Mouse (Mus musculus) heart, embryonic 13.5 days (tissue): ENCODE data around the gene Vcp. TPM values are rescaled to one million over a fixed set of nuclear protein-coding genes. Genes with fewer than 3 reads are reported as not detected.

ENCODE experiments used
- ATAC-seq: fragments of 200-750 bp; cut with Nextera tagmentation; 2 replicates; pipeline ENCODE4 v1.8.0; 2017; ENCODE audit warnings: moderate TSS enrichment; ENCODE audit not compliant: insufficient number of reproducible peaks, low FRiP score, low TSS enrichment; ENCODE audit errors: extremely low read depth
- H3K27ac ChIP-seq: fragments of 300-500 bp; sonication (generic); replicated peaks from 2 replicates; pipeline ENCODE4 v1.5.1; 2015; ENCODE audit warnings: moderate library complexity, mild to moderate bottlenecking, inconsistent platforms
- H3K27me3 ChIP-seq: fragments of 300-500 bp; sonication (generic); replicated peaks from 2 replicates; pipeline ENCODE4 v1.6.1; 2015; ENCODE audit warnings: mild to moderate bottlenecking, inconsistent platforms
- H3K36me3 ChIP-seq: fragments of 300-500 bp; sonication (generic); 2 replicates; pipeline ENCODE4 v1.6.1; 2015; ENCODE audit warnings: mild to moderate bottlenecking, inconsistent platforms
- H3K4me1 ChIP-seq: fragments of 300-500 bp; sonication (generic); 2 replicates; pipeline ENCODE4 v1.6.1; 2015; ENCODE audit warnings: inconsistent platforms
- H3K4me2 ChIP-seq: fragments of 300-500 bp; sonication (generic); 2 replicates; pipeline ENCODE4 v1.6.1; 2015; ENCODE audit warnings: inconsistent platforms, mild to moderate bottlenecking, moderate library complexity
- H3K4me3 ChIP-seq: fragments of 300-500 bp; sonication (generic); 2 replicates; pipeline ENCODE4 v1.5.1; 2015; ENCODE audit warnings: moderate library complexity, mild to moderate bottlenecking, inconsistent platforms
- H3K9ac ChIP-seq: fragments of 300-500 bp; sonication (generic); 2 replicates; pipeline ENCODE4 v1.6.1; 2015; ENCODE audit warnings: inconsistent platforms, mild to moderate bottlenecking, moderate library complexity
- H3K9me3 ChIP-seq: fragments of 300-500 bp; sonication (generic); 2 replicates; pipeline ENCODE4 v1.6.1; 2016; ENCODE audit warnings: inconsistent platforms
- WGBS: fragments of 180-500 bp; shearing (Covaris S2); methylation state at CpG from one replicate; pipeline ENCODE4 v1.1.7; 2015; ENCODE audit warnings: mixed read lengths; 5-methylcytosine and 5-hydroxymethylcytosine counted together
- polyA plus RNA-seq: library from polyadenylated mRNA; unstranded; fragments of >200 nt; fragmentation: Nextera tagmentation; extraction: Ambion mirVana; gene quantifications from 2 replicates; pipeline ENCODE4 v1.2.1, GENCODE M21; 2015

Vcp gene
- polyA plus RNA-seq, 1 experiment from 2014 or later = 459 TPM

DNA sequence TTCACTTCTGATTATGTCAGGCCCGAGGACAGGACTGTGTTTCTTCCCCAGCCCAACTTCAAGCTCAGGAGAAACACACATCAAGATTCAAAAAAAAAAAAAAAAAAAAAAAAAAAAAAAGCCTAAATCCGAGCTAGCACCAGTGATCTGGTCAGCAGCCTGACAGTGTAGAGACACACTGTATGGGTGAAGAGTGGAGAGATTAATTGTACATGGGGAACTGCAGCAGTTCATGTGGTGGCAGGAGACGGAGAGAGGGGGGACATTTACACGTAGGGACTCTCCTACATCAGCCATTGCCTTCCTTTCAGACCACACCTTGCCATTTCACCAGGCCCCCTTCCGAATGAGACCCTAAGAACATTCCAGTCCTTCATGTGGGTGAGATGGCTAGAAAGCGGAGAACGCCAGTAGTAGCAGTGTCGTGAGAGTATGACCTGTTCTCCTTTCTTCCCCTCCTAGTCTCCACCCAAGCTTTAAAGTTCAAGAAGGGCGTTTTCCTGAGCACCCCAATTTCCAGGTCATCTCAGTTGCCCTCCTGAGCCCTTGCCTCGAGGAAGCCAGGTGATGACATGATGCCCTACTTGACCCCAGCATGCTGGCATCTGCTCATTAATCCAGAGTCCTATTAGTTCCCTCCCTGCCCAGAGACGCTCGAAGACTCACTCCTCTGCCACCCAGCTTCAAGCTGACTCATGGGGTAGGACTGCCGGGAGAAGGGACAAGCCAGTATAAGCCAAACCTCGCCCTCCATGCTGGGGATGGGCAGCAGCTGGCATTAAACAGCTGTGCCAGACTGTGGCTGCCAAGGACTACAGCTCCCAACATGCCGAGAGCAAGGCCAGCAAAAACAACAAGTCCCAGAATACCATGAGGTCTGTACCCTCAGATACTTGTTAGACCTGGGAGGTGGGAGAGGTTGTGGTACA, 38.5 kb upstream of the Vcp start:
- Histone ChIP-seq H3K27ac (peak overlapping the region; percentile 89), H3K4me1 (peaks cover 44% of the 10 kb centered on the region), H3K9ac (peak overlapping the region; percentile 94), H3K36me3 (peaks cover 32% of the 10 kb centered on the region), H3K9me3 (no peaks in the 10 kb centered on the region), H3K27me3 (no peaks in the 10 kb centered on the region), H3K4me2 (peak overlapping the region; percentile 90), H3K4me3 (peak overlapping the region; percentile 86)
- WGBS = 41% methylated on average over 15 of the region's 15 CpGs
- ATAC-seq = no peak

DNA sequence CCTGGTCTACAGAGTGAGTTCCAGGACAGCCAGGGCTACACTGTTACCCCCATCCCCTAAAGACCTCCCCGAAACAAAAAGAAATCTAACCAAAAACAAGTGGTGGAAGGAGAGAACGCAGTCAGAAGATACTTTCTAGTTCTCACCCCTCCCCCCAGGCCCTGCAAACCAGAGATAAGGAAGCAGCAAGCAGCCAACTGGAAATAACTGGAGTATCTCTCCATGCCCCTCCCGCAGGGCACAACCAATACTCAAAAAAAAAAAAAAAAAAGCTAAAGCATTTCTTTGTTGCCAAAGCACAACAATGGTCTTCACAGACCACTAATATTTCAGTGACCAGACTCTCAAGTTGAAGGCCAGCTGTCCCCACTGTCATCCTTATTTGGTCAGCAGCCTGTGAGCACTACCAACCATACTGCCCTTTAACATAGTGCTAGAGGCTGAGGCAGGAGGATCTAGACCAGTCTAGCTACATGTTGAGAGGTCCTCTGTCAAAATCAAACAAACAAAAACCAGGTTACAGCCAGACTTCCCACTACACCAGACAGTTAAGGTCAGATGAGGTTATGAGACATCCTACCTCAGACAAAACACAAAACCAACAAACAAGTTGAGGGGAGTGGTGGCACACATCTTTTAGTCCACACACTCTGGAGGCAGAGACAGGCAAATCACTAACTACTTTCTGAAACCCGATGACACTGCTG, 37.7 kb upstream of the Vcp start:
- Histone ChIP-seq H3K4me2 (peak overlapping the region; percentile 90), H3K4me1 (peaks cover 36% of the 10 kb centered on the region), H3K9me3 (no peaks in the 10 kb centered on the region), H3K27me3 (no peaks in the 10 kb centered on the region), H3K4me3 (peak overlapping the region; percentile 86), H3K9ac (peak overlapping the region; percentile 94), H3K36me3 (peaks cover 40% of the 10 kb centered on the region), H3K27ac (peak overlapping the region; percentile 89)
- 26% methylated on average over 4 of the region's 4 CpGs for WGBS
- no peak for ATAC-seq

DNA sequence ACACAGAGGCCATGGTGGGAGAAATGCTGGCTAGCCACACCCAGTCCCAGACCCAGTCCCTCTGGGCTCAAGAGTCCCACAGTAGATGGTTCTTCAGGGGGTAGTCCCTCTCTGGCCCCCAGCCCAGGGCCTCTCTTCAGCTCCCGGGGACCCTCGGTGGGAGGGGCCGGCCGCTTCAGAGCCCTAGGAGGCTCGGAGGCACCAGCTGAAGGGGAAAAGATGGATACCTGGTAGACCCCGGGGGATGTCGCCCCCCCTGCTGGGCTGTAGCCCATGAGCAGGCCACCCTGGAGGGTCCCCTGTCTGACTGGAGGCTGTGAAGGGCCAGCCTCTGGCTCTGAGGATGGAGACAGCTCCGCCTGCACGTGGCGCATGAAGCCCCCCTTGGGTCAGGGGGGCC, 36.0 kb upstream of the Vcp start:
- Histone ChIP-seq H3K9ac (peak overlapping the region; percentile 34; the same call in 1 of the 2 replicates), H3K4me2 (peak overlapping the region; percentile 90), H3K27me3 (no peaks in the 10 kb centered on the region), H3K27ac (no peak overlapping the region), H3K9me3 (no peaks in the 10 kb centered on the region), H3K4me1 (peaks cover 40% of the 10 kb centered on the region), H3K4me3 (peak overlapping the region; percentile 86), H3K36me3 (peaks cover 45% of the 10 kb centered on the region)
- 85% methylated on average over 10 of the region's 10 CpGs for WGBS
- ATAC-seq = no peak

DNA sequence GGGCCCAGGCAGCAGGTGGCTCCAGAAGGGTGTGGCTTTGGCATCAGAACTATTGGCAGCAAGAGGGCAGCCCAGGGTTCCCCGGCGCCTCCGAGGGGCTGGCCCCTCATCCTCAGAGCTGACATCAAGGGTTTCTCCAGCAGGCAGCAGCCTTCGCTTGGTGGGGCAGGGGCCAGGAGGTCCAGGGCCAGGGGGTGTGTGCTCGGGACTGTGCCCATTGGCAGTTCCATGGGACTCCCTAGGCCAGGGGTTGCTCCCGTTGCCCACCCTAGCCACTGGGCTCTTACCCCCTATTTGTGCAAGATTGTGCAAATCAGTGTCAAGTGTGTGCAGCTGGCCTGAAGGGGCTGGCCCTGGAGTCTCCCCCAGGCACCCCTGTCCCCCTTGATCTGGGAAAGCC, 35.5 kb upstream of the Vcp start:
- WGBS = 87% methylated on average over 6 of the region's 6 CpGs
- H3K4me1 ChIP-seq = peaks cover 36% of the 10 kb centered on the region
- no peaks in the 10 kb centered on the region for H3K9me3 ChIP-seq
- no peak for ATAC-seq
- no peak overlapping the region for H3K27ac ChIP-seq
- 0 out of 2 replicates have a peak overlapping the region, but pooled peaks have one; percentile 86 for H3K4me3 ChIP-seq
- no peak overlapping the region for H3K9ac ChIP-seq
- H3K27me3 ChIP-seq = no peaks in the 10 kb centered on the region
- peak overlapping the region; percentile 90 for H3K4me2 ChIP-seq
- peaks cover 45% of the 10 kb centered on the region for H3K36me3 ChIP-seq

DNA sequence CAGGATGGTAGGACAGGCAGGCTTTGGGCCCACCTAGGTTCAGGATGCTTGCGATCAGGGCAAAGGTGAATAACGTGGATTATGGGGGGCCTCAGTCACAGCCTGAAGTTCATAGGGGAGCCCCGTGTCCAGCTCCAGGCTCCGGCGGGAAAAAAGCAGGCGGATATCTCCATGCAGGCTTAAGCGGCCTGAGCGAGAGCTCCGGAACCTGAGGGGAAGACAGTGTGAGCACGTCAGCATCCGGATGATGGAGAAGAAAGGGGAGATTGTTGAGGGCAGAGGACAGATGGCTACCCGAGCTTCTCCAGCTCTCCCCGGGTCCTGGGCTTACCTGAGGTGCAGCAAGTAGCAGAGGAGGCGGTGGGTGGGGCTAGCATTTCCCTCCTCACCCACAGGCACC, 33.2 kb upstream of the Vcp start:
- no peak overlapping the region for H3K9ac ChIP-seq
- H3K9me3 ChIP-seq = no peaks in the 10 kb centered on the region
- no peak overlapping the region for H3K4me3 ChIP-seq
- H3K4me2 ChIP-seq = no peak overlapping the region
- H3K27ac ChIP-seq = no peak overlapping the region
- no peak for ATAC-seq
- 80% methylated on average over 14 of the region's 14 CpGs for WGBS
- peaks cover 62% of the 10 kb centered on the region for H3K36me3 ChIP-seq
- H3K27me3 ChIP-seq = no peaks in the 10 kb centered on the region
- H3K4me1 ChIP-seq = peaks cover 30% of the 10 kb centered on the region

DNA sequence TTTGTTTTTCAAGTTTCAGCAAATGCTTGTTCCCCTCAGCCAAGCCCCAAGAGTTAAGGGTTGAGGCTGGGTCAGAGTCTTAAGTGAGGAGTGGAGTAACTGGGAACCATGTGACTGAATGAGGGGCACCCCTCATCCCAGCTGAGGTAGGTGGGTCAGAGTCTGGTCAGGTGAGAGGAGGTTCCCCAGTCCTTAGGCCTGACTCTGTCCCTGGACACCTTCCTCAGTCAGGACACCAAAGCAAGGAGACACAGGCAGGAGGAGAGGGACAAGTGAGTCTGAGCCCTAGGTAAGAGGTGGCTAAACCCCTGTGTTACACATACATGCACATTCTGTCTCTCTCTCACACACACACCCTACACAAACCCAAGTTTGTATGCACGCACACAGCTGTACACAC, 32.2 kb upstream of the Vcp start:
- 100% methylated on average over 1 of the region's 1 CpGs for WGBS
- no peak for ATAC-seq
- Histone ChIP-seq H3K4me1 (peaks cover 20% of the 10 kb centered on the region), H3K9me3 (no peaks in the 10 kb centered on the region), H3K27ac (no peak overlapping the region), H3K4me2 (no peak overlapping the region), H3K36me3 (peaks cover 72% of the 10 kb centered on the region), H3K4me3 (no peak overlapping the region), H3K27me3 (no peaks in the 10 kb centered on the region), H3K9ac (no peak overlapping the region)

DNA sequence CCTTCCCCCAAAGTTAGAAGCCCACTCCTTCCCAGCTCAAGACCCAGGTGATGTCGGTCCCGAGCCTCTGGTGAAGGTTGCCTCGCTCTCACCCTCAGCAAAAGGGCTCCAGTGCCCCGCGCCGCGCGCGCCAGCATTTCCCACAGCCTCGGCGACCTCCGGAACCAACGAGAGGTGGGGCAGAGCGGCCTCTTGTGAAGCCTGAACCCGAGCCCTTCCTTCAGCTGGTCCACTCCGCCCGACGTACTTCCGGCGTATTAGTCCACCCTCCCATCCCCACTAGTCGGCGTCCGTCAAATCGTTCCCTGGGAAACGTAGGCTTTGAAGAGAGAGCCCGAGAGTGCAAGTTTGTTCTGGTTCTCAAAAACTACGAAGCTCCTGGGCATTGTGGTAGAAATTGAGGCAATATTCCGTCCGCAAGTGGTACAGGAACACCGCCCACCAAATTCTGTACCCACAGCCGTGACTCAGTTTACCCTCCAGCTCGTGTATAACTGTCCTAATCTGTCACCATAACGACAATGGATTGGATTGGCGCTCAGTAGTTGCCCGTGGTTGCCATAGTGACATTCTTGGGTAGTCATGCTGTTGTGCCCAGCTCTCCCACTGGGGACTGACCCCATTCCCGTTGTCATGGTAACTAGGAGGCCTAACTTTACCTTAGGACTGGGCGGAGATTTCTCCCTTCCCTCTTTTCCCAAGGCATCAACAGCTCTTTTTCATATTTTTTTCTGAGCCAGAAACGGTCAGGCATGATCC, 31.1 kb upstream of the Vcp start, which contains the start of gene Stoml2:
Gene Stoml2 (minus strand): TSS at position 474 of the 759 bp plus-strand sequence.
- Histone ChIP-seq H3K27ac (peak within 1 kb of the TSS; percentile 79), H3K36me3 (peaks cover 76% of the 10 kb centered on the region), H3K4me1 (peaks cover 15% of the 10 kb centered on the region), H3K4me2 (peak within 1 kb of the TSS; percentile 88), H3K9ac (peak within 1 kb of the TSS; percentile 92), H3K9me3 (no peaks in the 10 kb centered on the region), H3K4me3 (peak within 1 kb of the TSS; percentile 72), H3K27me3 (no peaks in the 10 kb centered on the region)
- WGBS = 2% methylated on average over 38 of the region's 38 CpGs
- peak; percentile 82 for ATAC-seq

DNA sequence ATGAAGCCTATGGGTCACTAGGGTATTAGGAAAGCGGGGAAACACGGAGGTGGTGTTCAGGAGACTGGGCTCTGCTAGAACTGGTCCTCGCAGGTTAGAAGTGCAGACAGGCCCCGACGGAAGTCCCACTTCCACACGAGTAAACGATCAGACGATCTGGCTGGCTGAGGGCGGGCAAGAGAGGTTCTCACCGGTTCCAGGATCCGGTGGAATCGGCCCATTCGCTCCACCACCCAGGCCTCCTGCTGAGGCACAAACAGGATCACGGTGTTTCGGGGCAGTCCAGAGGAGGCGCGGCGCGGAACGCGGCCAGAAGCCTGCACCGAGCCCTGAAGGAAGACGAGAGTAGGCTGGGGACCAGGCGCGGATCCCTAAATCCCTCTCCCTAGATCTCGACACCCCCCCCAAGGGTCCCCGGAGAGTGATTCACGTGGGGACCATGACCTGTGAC, 30.5 kb upstream of the Vcp start:
- H3K4me3 ChIP-seq = peak overlapping the region; percentile 72
- WGBS = under 1% methylated on average over 28 of the region's 28 CpGs
- peak overlapping the region; percentile 88 for H3K4me2 ChIP-seq
- H3K9ac ChIP-seq = peak overlapping the region; percentile 92
- peaks cover 15% of the 10 kb centered on the region for H3K4me1 ChIP-seq
- no peaks in the 10 kb centered on the region for H3K9me3 ChIP-seq
- ATAC-seq = peak; percentile 40
- peaks cover 74% of the 10 kb centered on the region for H3K36me3 ChIP-seq
- H3K27me3 ChIP-seq = no peaks in the 10 kb centered on the region
- H3K27ac ChIP-seq = peak overlapping the region; percentile 79

DNA sequence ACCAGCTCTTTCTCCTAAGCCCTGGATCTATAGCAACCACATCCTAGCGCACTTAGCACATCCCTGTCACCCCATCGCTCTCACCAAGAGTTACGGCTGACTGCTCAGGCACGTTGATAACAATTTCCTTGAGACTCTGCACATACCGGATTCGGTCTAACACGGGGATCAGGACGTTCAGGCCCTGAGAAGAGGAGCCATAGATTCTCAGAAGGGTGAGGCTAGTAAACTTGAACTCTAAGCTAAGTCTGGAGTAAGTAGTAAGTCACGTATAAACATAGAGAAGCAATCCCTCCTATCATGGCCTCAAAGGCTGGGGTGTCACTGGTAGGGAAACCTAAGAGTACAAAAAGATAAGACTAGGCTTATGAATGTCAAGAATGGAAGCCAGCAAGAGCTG, 30.0 kb upstream of the Vcp start:
- Histone ChIP-seq H3K9ac (peak overlapping the region; percentile 92), H3K4me2 (peak overlapping the region; percentile 88), H3K27ac (peak overlapping the region; percentile 79), H3K36me3 (peaks cover 69% of the 10 kb centered on the region), H3K27me3 (no peaks in the 10 kb centered on the region), H3K9me3 (no peaks in the 10 kb centered on the region), H3K4me3 (peak overlapping the region; percentile 72), H3K4me1 (peaks cover 15% of the 10 kb centered on the region)
- no peak for ATAC-seq
- 62% methylated on average over 9 of the region's 9 CpGs for WGBS

DNA sequence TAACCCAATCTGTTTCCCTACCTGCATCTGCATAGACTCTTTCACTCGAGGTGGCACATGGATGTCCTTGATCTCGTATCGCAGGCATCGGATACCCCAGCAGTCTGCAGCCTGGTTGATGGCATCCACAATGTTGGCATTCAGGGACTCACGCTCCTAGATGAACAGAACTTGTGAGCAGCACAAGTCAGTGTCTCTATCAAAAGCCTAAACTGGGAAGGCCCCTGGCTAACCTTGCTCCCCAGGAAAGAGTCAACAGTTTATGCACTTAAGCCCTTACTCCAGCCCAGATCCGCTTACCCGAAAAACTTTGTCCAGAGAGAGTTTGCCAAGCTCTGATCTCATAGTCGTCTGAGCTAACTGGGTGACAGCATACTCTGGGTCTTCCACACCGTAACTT, 29.4 kb upstream of the Vcp start:
- Histone ChIP-seq H3K4me1 (peaks cover 19% of the 10 kb centered on the region), H3K9ac (peak overlapping the region; percentile 92; the same call in 1 of the 2 replicates), H3K36me3 (peaks cover 63% of the 10 kb centered on the region), H3K4me3 (peak overlapping the region; percentile 72; the same call in 1 of the 2 replicates), H3K27me3 (no peaks in the 10 kb centered on the region), H3K27ac (no peak overlapping the region), H3K9me3 (no peaks in the 10 kb centered on the region), H3K4me2 (peak overlapping the region; percentile 88)
- no peak for ATAC-seq
- WGBS = 89% methylated on average over 9 of the region's 9 CpGs

DNA sequence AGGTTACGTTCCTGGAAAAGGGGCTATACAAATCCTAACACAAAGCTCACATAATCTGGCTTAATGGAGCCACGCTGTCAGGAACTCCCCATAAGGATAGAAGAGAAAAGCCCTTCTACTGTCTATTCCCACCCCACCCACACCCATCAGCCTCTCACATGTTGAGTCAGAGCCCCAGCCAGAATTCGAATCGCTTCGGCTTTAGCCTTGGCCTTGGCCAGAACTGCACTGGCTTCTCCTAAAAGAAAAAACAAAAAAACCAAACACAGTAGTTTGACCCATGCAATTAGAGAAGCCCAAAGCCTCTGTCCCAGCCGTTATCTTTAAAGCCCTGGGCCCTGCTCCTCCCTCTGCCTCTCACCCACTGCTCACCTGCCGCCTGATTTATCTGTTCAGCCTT, 28.8 kb upstream of the Vcp start:
- H3K4me2 ChIP-seq = no peak overlapping the region
- 87% methylated on average over 7 of the region's 7 CpGs for WGBS
- H3K27me3 ChIP-seq = no peaks in the 10 kb centered on the region
- H3K9me3 ChIP-seq = no peaks in the 10 kb centered on the region
- H3K4me3 ChIP-seq = no peak overlapping the region
- H3K4me1 ChIP-seq = peaks cover 25% of the 10 kb centered on the region
- no peak overlapping the region for H3K9ac ChIP-seq
- no peak overlapping the region for H3K27ac ChIP-seq
- peaks cover 61% of the 10 kb centered on the region for H3K36me3 ChIP-seq
- ATAC-seq = no peak
